ENCODE assay signal across 8 mouse cellular contexts in the genomic region with DNA sequence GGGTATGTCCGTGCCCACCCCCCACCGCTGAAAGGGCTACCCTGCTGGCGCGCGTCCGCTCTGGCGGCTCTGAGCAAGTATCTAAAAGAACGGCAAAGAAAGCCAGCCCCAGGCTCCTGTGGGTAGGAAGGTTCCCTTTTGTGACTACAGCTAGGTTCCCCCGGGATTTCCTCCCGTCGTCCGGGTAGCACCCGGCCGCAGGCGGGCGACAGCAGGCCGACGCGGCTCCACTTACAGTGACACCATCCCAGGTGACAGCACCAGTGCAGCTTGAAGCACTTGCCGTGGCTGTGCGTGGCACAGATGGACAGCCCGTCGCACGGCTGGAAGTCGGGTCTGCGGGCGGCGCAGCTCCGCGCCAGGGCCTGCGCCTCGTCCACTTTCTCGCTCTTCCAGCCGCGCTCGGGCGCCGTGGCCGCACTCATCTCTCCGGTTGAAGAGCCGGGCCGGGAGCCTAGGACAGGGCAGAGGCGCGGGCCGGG. TPM values are rescaled to one million over a fixed set of nuclear protein-coding genes. Genes with fewer than 3 reads are reported as not detected.
DNase-seq lines count a peak whose midpoint lies in the region; ATAC-seq and TF ChIP-seq lines count a peak whose summit lies in the region.

No protein-coding gene starts in this region.

- TF ChIP-seq RAD21 in CH12.LX (IDR thresholded peaks at IDR 0.05; ENCODE audit: low read depth, low read length) = no peak

- H3K27ac ChIP-seq in CH12.LX (ENCODE audit: insufficient read depth, low read depth) (no peak overlapping the region), macrophage (peak overlapping the region; percentile 22; the same call in 1 of the 2 replicates)
- H3K27ac ChIP-seq in forebrain, embryonic 12.5 days = peak overlapping the region; percentile 95
- H3K27ac ChIP-seq in hindbrain, embryonic 11.5 days (ENCODE audit: low read depth, low read length) = peak overlapping the region; percentile 92

- dilution Hi-C loops in CH12.LX (cut with MboI; ENCODE audit: extremely low pct_ligation_motif_present, extremely low pct_unique_long_range_greater_than_20kb, low sequenced_read_pairs) = no loop called here

- no peak for TF ChIP-seq EP300 in CH12.LX (IDR thresholded peaks at IDR 0.05; ENCODE audit: low read length)

- H3K4me3 ChIP-seq in CH12.LX (replicated peaks in 1 of 3; ENCODE audit: low read depth in 2 of 3, low read length in 2 of 3, poor library complexity in 1 of 3) = peak overlapping the region in 1 of 3 experiments; percentile 2
- peak overlapping the region; percentile 92 for H3K4me3 ChIP-seq in forebrain, embryonic 12.5 days (replicated peaks)
- H3K4me3 ChIP-seq in hindbrain, embryonic 11.5 days (ENCODE audit: low read depth, low read length) = peak overlapping the region; percentile 71
- H3K4me3 ChIP-seq in macrophage (ENCODE audit: inconsistent target) = peak overlapping the region; percentile 51

- TF ChIP-seq CTCF in CH12.LX (conservative IDR thresholded peaks at IDR 0.05 in 1 of 2, IDR thresholded peaks at IDR 0.05 in 1 of 2; ENCODE audit: low read depth in 2 of 2, low read length in 2 of 2) = no peak

- H3K27me3 ChIP-seq in CH12.LX (replicated peaks) = no peaks in the 10 kb centered on the region
- H3K27me3 ChIP-seq in forebrain, embryonic 12.5 days = 0 out of 2 replicates have a peak, but pooled peaks cover 2% of the 10 kb centered on the region
- H3K27me3 ChIP-seq in hindbrain, embryonic 11.5 days (ENCODE audit: control insufficient read depth, insufficient read depth, low read length) = no peaks in the 10 kb centered on the region

- peaks cover 9% of the 10 kb centered on the region for H3K9me3 ChIP-seq in CH12.LX (replicated peaks; ENCODE audit: low read length)
- no peaks in the 10 kb centered on the region for H3K9me3 ChIP-seq in forebrain, embryonic 12.5 days
- no peaks in the 10 kb centered on the region for H3K9me3 ChIP-seq in hindbrain, embryonic 11.5 days (ENCODE audit: control insufficient read depth, low read length)

- H3K4me1 ChIP-seq in CH12.LX (ENCODE audit: control insufficient read depth in 1 of 2, insufficient read depth in 2 of 2) = peaks cover 6 to 18% of the 10 kb centered on the region in 2 experiments; a peak in 3 of 4 replicates
- peaks cover 36% of the 10 kb centered on the region for H3K4me1 ChIP-seq in forebrain, embryonic 12.5 days
- 0 out of 2 replicates have a peak, but pooled peaks cover 2% of the 10 kb centered on the region for H3K4me1 ChIP-seq in hindbrain, embryonic 11.5 days (replicated peaks; ENCODE audit: control insufficient read depth, insufficient read depth, low read length)

- DNase-seq in CH12.LX (ENCODE audit: extremely low read depth) (peak; percentile 58), adipocyte (ENCODE audit: low spot score) (no peak)
- peak; percentile 91 for DNase-seq in brain, adult 2 months (ENCODE audit: low read depth, low spot score)
- peak; percentile 75 for DNase-seq in hindbrain, embryonic 11.5 days (ENCODE audit: low spot score)
- DNase-seq in left cerebral cortex, adult 8-10 months (ENCODE audit: low spot score in 2 of 2) = peak; percentile 42 to 65
- peak; percentile 72 for DNase-seq in right cerebral cortex, postnatal 25 days

- H3K9ac ChIP-seq in CH12.LX (ENCODE audit: insufficient read depth, low read depth) = no peak overlapping the region
- peak overlapping the region; percentile 95 for H3K9ac ChIP-seq in forebrain, embryonic 12.5 days
- H3K9ac ChIP-seq in hindbrain, embryonic 11.5 days (ENCODE audit: low read depth, low read length) = peak overlapping the region; percentile 87

- no peak overlapping the region for H3K4me2 ChIP-seq in CH12.LX (ENCODE audit: insufficient read depth, low read depth, poor library complexity, severe bottlenecking)
- H3K4me2 ChIP-seq in forebrain, embryonic 12.5 days = peak overlapping the region; percentile 78
- H3K4me2 ChIP-seq in hindbrain, embryonic 11.5 days (replicated peaks; ENCODE audit: low read depth, low read length) = peak overlapping the region; percentile 92

- H3K79me2 ChIP-seq in CH12.LX (replicated peaks; ENCODE audit: control insufficient read depth, extremely low read depth, insufficient read depth, poor library complexity, severe bottlenecking) (no peaks in the 10 kb centered on the region), macrophage (ENCODE audit: inconsistent target) (peaks cover 37% of the 10 kb centered on the region)

- in situ Hi-C loops in CH12.LX (cut with MboI; ENCODE audit: low pct_ligation_motif_present, low pct_unique_long_range_greater_than_20kb, low sequenced_read_pairs) = no loop called here

- under 1% methylated on average over 45 of the region's 45 CpGs for WGBS in forebrain, embryonic 12.5 days
- 0% methylated on average over 38 of the region's 45 CpGs for WGBS in hindbrain, embryonic 11.5 days
- WGBS in macrophage (ENCODE audit: missing documents) = 1% methylated on average over 45 of the region's 45 CpGs

- no peak for TF ChIP-seq POLR2A in CH12.LX (IDR thresholded peaks at IDR 0.05; ENCODE audit: low read depth, low read length)

- peak; percentile 81 for ATAC-seq in forebrain, embryonic 12.5 days (ENCODE audit: low FRiP score)
- ATAC-seq in hindbrain, embryonic 11.5 days (ENCODE audit: low FRiP score) = peak; percentile 81

- H3K36me3 ChIP-seq in CH12.LX (replicated peaks in 1 of 2; ENCODE audit: control insufficient read depth in 1 of 2, insufficient read depth in 1 of 2, low read length in 1 of 2) = no peaks in the 10 kb centered on the region
- H3K36me3 ChIP-seq in forebrain, embryonic 12.5 days (replicated peaks) = no peaks in the 10 kb centered on the region
- H3K36me3 ChIP-seq in hindbrain, embryonic 11.5 days (ENCODE audit: control insufficient read depth, insufficient read depth, low read length) = no peaks in the 10 kb centered on the region
- H3K36me3 ChIP-seq in macrophage (ENCODE audit: inconsistent target) = no peaks in the 10 kb centered on the region

TF ChIP-seq in CH12.LX, 34 proteins besides CTCF, POLR2A, EP300 and RAD21:
- no peak for TF ChIP-seq CHD2 (IDR thresholded peaks at IDR 0.05; ENCODE audit: low read length)
- TF ChIP-seq SMC3 (IDR thresholded peaks at IDR 0.05; ENCODE audit: low read depth, low read length) = no peak
- TF ChIP-seq MAFK (IDR thresholded peaks at IDR 0.05; ENCODE audit: insufficient replicate concordance, low read length) = no peak
- TF ChIP-seq USF1 (IDR thresholded peaks at IDR 0.05; ENCODE audit: low read depth, low read length) = no peak
- TF ChIP-seq ETS1 (conservative IDR thresholded peaks at IDR 0.05; ENCODE audit: low read depth, low read length) = no peak; the same call in 1 of the 2 replicates
- TF ChIP-seq JUN (IDR thresholded peaks at IDR 0.05; ENCODE audit: insufficient read depth, low read depth, low read length) = no peak
- TF ChIP-seq BHLHE40 (IDR thresholded peaks at IDR 0.05; ENCODE audit: low read depth, low read length) = no peak
- TF ChIP-seq E2F4 (IDR thresholded peaks at IDR 0.05; ENCODE audit: insufficient replicate concordance, low read depth, low read length) = no peak
- TF ChIP-seq ZMIZ1 (IDR thresholded peaks at IDR 0.05; ENCODE audit: low read depth, low read length) = no peak

RNA-seq across cellular contexts. Expression of gene 2510009E07Rik, which starts 0.4 kb away (rescaled TPM):
- total RNA-seq in CH12.LX (2012; rRNA removed) (not detected in 2 replicates), CH12.LX (2014; rRNA removed) (not detected in 2 replicates)
- polyA plus RNA-seq in CH12.LX (2012; ENCODE audit: insufficient read length, low read depth) (not detected in 2 replicates), macrophage (2018) (7.2 to 15.7 TPM (median 7.7 TPM) in 3 replicates)
- polyA plus RNA-seq in forebrain, embryonic 12.5 days (2016; fragmentation: Nextera tagmentation; extraction: Ambion mirVana) = 54.1 and 54.7 TPM in 2 replicates
- 28.1 and 33.8 TPM in 2 replicates for polyA plus RNA-seq in hindbrain, embryonic 11.5 days (2014; fragmentation: Nextera tagmentation; extraction: Ambion mirVana)
- total RNA-seq in left cerebral cortex, adult 8-10 months (2022) = 10 to 100 TPM; 44.7 to 57.0 (median 53.9) TPM
- total RNA-seq in macrophage (2018; cell fraction: chromatin; rRNA removed) = 10 to 100 TPM in 18 of 26 experiments, 1 to 10 TPM in 8; 6.0 to 76.7 (median 13.7) TPM
- 10 to 100 TPM in 3 of 26 experiments, 1 to 10 TPM in 23; 4.5 to 13.4 (median 6.3) TPM for total RNA-seq in macrophage (2018; cell fraction: cytosol; rRNA removed)
- 10 to 100 TPM in 18 of 26 experiments, 1 to 10 TPM in 8; 6.1 to 29.2 (median 12.8) TPM for total RNA-seq in macrophage (2018; cell fraction: nucleus; rRNA removed)
